In genomic region chr15:25354738-25355137, GRCm38 (mm10) we compare ENCODE assay signal across 11 mouse cellular contexts. TPM values are rescaled to one million over a fixed set of nuclear protein-coding genes. Genes with fewer than 3 reads are reported as not detected.
A peak's percentile ranks its signal among the peaks of the same experiment; 100 is the strongest.
DNase-seq lines count a peak whose midpoint lies in the region; ATAC-seq lines count a peak whose summit lies in the region.
"Had no signal": no experiment of that assay in that cellular context is flagged by ENCODE, and none has a peak within 500 bp of the region (broad histone marks: within the 10 kb centered on the region; RNA-seq: fewer than 3 reads in every experiment).

No protein-coding gene starts in this region.

- peak; percentile 98 for DNase-seq in 416B (ENCODE audit: low read depth)
- DNase-seq in A20 (ENCODE audit: low read depth, low spot score): peak; percentile 88
- DNase-seq in adrenal gland, adult 18-20 months (ENCODE audit: low spot score in 2 of 2): no peak
- DNase-seq in Muller cell, postnatal 12 days (ENCODE audit: inconsistent ontology term): no peak
- no peak for DNase-seq in kidney, adult 9 months
- DNase-seq: adrenal gland, adult 8-10 months; kidney, postnatal 14 days; lung, embryonic 14.5 days had no signal

- ATAC-seq in granulocyte monocyte progenitor cell, adult 5-6 weeks (replicated peaks; ENCODE audit: poor library complexity, severe bottlenecking): peak; percentile 97
- ATAC-seq in megakaryocyte progenitor cell, adult 5-6 weeks (replicated peaks; ENCODE audit: poor library complexity): peak; percentile 91
- ATAC-seq: midbrain, embryonic 16.5 days had no signal

RNA-seq across cellular contexts. Expression of gene Basp1, which starts 58.8 kb away (rescaled TPM):
- 0.39 and 2.7 TPM in 2 replicates for total RNA-seq in granulocyte monocyte progenitor cell, adult 5-6 weeks (2014; fragmentation: Nextera tagmentation)
- total RNA-seq in granulocyte monocyte progenitor cell, adult 5-6 weeks (2017): 2.7 and 5.2 TPM in 2 replicates
- total RNA-seq in megakaryocyte progenitor cell, adult 5-6 weeks (2015): 3.8 and 5.3 TPM in 2 replicates
- total RNA-seq in megakaryocyte progenitor cell, adult 5-6 weeks (2017): 3.0 and 4.7 TPM in 2 replicates
- total RNA-seq in adrenal gland, adult 18-20 months (2021): 1 to 10 TPM; 4.5 to 5.9 TPM

Comparison
In these comparisons a context has a peak if more than half of its experiments do, and no peak if none do; other contexts are left out.
1. DNase-seq: peak in 416B (single experiment) and A20 (single experiment); none in adrenal gland, adult 18-20 months (0 of 2), Muller cell, postnatal 12 days (single experiment) and kidney, adult 9 months (single experiment).